Mouse (Mus musculus): ENCODE results near the gene Gna14.

Gna14 gene

DNA sequence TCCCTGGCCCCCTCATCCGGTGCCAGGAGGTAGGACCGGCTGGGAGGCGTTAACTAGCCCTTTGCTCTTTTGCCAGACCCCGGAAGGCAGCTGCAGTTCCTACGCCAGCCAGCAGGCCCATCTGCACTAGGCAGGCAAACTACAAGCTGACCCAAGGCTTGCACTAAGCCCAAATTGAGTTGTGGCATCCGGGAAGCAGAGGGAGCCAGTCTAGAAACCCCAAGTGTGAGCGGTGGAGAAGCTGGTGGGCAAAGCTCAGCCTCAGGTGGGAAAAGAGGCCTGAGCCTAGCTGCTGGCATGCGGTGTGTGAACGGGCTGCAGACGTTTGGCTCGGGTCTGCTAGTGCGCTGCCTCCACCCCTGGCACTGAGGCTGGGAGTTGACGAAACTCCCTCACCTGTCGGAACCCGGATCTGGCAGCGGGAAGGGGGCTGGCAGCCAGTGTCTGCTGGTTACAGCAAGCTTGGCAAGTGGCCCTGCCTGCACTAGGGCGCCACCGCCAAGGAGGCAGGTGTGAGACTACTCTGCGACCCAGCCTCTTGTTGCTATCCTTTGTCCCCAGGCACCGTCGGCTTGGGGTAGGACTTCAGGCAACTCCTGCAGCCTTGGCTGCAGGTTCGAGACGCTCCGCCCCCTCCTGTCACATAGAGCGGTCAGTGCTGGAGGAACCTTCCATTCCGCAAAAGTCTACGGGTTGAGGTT lies at the start of gene Gna14:
TSS of gene Gna14 (plus strand) at position 232 of the 701 bp plus-strand sequence.
- DNase-seq (ENCODE audit: low spot score in 2 of 2), result no peak

DNA sequence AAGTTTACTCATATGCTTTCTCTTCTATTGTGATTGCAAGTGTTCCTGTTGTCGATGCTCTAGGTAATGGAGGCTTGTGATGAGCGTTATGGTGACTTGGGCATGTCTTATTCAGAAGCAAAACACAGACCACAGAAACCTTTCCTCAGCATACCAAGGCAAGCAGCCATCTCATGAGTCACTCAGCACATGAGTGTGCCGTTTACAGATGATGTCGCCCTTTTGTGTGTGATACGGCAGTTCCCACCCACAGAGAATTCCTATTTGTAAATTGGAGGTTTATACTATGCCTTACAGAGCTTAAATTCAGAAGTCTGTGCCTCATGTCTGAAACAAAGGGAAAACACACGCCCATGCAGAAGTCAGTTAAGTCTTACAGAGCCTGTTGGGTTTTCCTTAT lies 49.0 kb upstream of the Gna14 start:
- peak; percentile 26 to 52 for DNase-seq (ENCODE audit: low spot score in 2 of 2)

DNA sequence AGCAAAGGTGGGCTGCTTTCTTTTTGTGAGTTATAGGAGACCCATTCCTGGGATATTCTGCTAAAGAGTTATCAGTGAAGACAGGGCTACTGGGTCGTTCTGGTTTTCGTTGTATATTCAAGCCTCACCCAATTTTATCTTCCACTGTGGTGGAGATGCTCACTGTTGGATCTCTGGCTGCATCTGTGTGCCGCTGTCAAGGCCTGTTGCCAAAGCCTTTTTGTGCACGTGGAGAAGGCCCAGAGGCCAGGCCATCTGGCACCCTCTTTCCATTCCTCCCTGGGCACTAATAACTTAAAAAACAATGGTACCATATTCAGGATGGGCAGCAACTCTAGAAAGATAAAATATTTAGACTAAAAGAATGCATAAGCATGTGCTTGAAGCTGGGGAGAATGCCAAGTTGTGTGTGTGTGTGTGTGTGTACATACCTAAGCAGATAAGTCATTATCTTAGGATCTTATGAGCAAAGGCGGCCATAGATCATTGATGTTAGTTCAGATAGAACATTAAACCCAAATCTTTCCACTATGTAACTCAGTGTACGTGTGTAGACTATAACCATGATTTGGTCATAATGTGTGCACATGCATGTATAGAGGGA lies 45.3 kb upstream of the Gna14 start:
- DNase-seq (ENCODE audit: low spot score in 2 of 2), result no peak

DNA sequence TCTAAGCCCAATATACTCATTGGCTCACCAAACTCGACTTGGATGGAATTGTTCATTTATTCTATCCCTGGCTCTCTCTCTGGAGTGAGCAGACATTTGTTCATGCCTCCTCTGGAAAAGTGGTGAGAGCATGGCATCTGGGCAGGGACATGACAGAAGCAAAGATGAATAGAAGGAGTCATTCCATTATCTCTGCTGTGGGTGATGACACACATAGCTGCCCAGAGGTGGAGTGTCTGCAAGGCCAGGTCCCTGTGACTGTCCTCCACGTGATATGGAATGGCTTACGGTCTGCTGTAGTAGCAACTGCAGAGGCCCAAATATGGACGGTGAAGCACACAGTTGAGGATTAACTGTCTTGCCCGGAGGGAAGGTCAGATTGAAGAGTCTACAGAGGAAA lies 41.2 kb upstream of the Gna14 start:
- no peak for DNase-seq (ENCODE audit: low spot score in 2 of 2)

DNA sequence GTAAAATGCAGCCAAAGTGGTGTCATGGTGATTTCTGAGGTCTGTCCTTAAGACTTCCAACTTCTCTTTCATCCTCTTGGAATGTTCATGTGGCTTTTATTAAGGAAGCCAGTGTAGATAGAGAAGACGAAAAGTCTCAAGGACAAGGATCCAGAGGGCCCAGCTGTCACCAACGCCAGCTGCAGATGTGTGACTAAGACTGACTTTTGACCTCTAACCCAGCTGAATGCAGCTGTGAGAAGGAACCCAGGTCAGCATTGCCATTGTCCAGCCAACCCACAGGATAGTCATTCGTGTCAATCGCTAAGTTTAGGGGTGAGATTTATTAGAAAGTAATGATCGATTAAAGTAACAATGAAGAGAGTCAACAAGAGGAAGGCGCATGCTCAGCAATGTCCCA lies 32.5 kb upstream of the Gna14 start:
- DNase-seq (ENCODE audit: low spot score in 2 of 2), result no peak

DNA sequence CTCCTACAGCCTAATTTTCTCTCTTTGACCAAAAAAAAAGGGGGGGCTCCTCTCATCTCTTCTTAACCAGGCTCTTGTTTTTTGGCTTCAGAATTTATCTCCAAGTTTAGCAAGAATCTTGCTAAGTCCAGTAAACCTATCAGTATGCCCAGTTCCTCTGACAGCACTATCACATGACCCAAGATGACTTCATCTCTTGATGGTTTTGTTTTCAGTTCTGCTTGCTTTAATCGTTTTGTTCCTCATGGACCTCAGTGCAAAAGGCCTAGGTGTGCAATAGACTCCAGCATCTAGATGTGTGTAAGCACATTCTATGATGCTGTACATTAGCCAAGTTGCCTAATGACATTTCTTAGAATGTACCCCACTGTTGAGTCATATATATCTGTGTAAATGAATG lies 27.8 kb upstream of the Gna14 start:
- DNase-seq (ENCODE audit: low spot score in 2 of 2), result no peak

DNA sequence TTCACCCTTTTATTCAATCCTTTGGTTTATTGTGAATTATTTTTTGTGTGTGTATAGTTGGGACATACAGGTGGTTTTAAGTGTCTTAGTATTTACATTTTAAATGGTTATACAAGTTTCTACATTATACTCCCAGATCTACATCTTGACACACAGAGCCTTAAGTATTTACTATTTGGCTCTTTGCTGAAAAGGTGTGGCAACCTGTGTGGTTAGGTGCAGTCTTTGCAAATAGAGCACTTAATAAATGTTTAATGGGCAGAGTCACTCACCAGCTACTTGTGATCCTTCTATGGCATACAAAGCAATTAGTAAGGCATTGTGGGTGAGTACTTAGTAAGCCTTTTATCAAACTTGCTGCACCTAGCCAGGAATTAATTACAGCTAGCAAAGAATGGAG lies 24.3 kb upstream of the Gna14 start:
- no peak for DNase-seq (ENCODE audit: low spot score in 2 of 2)

DNA sequence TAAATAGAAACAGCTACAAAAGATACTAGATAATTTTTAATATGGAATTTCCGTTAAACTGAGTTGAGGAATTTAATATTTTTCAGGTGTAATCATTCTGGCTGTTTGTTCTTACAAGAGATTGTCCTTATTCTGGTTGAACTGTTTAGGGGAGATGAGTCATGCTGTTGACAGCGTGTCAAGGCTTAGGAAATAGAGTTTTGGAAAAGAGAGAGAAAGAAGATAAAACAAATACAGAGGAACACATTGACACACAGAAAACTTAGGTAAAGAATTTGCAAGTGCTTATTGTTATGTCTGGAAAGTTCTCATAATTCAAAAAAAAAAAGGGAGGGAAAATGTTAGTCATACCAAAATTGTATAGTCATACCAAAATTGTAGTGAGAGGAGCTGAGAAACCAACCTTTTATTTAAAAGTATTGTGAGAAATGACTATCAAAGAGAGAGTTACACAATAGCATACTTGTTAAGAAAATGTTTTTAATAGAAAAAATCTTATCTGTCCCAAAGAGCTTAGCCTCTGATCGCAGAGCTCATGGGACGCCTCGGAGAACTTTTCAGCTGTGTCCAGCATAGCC lies 17.4 kb upstream of the Gna14 start:
- DNase-seq (ENCODE audit: low spot score in 2 of 2), result no peak

DNA sequence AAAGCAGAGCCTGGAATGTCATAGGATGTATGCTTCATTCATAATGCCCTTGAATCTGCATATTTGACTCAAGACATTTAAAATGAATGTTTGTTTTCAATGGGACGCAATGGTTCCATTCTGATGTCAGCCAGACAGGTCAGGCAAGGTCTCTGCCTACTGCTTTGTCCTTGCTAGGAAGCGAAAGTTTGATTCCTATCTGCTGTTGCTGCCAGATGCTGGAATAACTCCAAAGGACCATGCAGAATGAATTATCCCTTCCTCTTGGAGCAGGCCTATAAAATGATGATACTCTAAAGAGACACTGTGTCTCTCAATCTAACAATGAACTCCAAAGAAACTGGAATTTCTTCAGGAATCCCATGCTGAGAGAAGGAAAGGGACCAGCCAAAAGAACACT lies 10.0 kb upstream of the Gna14 start:
- DNase-seq (ENCODE audit: low spot score in 2 of 2), result no peak

DNA sequence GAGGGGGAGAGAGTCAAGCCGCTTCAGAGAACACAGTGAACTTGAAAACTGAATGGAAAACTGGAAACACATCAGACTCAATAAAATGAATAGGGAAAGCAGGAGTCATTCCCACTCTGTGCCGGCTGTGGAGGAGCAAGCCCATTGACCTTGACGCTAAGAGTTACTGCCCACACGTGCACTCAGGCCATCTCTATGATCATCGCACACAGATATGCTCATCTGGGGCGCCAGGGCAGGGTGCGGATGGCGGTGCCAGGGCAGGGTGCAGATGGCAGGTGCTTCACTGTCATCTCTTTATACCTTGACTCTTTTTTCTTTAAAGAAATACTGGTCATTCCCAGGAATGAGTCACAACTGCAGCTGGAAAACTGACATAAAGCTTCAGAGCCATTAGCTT lies 4.2 kb upstream of the Gna14 start:
- DNase-seq (ENCODE audit: low spot score in 2 of 2), result no peak

DNA sequence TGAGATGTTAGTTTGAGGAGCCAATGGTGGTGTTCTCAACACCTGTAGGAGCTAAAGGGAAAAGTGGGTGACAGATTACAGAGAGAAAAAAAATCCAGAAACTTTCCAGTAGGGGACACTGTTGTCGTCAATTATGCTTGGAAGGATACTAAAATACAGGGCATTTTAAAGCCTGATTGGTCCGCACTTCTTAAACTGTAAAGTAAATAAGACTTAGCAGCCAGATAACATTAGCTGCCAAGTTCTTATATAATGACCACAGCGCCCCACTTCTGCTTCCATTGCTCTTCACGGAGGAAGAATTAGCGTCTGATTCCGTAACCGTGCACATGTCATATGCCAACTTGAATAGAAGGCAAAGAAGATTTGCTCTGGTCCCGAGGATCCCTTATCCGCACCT lies 683 bp upstream of the Gna14 start:
- DNase-seq (ENCODE audit: low spot score in 2 of 2), result no peak

DNA sequence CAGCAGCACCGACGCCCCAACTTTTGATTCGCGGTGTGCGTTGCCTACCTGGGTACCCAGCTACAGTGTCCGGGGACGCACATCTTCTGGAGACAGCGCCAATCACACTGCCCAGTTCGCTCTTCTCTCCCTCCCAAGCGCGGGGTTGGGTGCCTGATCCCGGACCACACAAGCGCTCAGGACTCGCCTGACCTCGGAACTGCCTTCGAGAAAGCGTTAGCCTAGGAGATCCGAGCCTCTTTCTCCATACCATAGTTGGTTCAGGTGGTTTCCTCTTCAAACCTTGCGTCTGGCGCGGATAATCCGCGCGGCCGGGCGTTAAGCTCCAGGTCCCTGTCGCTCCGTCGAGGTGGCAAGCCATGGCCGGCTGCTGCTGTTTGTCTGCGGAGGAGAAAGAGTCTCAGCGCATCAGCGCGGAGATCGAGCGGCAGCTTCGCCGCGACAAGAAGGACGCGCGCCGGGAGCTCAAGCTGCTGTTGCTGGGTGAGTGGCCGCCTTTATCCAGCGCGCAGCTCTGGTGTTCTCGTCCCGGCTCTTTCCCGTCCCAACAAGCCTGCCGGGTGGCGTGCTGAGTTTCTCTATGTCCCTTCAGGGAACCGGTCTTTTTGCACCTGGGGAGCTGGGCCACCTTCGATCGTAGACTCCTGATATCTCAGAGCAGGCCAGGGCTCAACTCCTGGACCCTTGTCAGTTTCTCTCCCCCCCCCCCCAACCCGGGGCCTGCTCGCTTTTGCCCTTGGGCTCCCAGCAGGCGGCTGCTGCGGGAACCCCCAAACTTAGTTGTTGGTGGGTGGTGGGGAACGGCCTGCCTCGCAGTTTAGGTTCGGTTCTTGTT lies 990 bp downstream of the Gna14 start:
- DNase-seq (ENCODE audit: low spot score in 2 of 2), result no peak

DNA sequence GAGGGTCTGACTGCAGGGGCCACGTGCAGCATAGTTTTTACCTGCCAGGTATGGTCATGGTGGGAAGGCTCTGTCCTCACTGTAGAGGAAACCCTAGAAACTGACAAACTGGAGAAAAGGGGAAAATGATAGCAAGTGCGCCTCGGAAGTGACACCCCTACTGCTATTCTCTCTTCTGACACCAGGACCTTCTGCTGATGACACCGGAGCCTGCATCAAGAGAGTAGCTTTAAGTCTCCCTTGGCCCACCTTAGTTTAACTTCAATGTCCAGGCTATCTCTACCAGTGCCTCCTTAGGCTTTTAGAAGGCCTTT lies 1.6 kb downstream of the Gna14 start:
- no peak for DNase-seq (ENCODE audit: low spot score in 2 of 2)

DNA sequence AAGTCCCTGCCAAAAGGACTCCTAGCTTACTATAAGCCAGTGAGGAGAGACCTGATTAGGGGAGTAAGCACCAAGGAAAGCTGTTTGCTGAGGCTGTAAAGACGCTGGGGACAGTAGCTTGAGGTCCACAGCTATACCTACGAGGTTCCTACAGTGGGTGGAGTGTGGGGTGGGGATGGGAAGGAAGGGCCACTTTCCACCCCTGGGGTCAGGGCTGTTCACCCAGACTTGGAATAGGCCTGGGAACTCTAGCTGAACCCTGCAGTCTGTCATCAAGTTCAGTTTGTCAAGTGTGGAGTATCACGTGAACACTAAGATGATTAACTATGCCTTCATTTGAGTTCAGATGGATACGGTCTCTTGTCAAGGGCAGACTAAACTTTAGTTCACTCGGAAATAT lies 2.3 kb downstream of the Gna14 start:
- no peak for DNase-seq (ENCODE audit: low spot score in 2 of 2)

DNA sequence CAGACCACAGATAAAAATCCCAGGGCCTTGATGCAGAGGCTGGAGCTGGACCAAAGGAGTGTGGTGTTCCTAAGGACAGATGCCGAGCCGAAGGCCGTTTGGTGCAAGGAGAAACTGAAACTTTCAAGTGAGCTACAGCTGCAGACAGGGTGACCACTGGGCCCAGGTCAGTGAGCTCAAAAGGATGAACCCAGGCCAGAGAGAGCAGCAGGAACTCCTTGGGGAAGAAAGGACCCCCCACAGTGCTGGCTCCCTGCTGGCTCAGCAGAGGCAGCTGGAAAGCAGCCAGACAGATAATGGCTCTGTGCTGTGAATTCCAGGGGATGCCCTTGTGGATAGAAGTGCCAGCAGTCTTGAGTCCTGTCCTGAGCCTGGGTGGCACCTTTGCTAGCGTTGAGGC lies 3.7 kb downstream of the Gna14 start:
- DNase-seq (ENCODE audit: low spot score in 2 of 2), result no peak

DNA sequence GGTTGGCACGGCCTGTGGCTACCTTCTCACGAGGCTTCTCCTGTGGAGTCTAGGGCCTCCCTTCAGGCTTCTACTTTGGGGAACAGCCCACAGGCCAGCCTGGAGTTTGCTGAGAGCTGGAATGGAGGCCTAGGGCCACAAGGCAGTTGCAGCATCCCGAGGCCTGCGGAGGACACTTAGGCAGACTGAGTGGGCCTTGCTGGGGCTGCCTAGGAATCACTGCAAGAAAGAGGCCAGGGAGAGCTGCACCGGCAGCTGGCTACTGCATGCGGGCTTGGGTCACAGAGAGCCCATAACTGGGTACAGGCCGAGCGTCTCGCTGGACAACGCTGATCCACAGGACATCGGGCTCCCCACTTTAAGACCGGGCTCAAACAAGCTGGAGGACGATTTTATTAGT lies 4.3 kb downstream of the Gna14 start:
- no peak for DNase-seq (ENCODE audit: low spot score in 2 of 2)

DNA sequence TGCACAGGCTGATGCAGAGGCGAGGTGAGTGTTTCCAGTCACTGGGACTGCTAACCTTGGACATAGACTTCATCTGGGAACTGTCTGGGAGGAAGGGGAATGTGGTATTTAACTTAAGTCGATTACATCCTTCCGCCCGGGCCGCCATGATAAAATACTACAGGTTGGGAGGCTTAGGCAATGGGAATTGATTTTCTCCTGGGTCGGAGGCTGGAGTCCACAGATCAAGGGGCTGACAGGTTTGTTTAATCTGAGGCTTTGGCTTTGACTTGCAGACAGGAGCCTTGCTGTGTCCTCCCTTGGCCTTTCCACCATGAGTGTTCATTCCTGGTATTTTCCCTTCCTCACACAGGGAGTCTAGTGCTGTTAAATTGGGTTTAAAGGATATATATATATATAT lies 5.8 kb downstream of the Gna14 start:
- DNase-seq (ENCODE audit: low spot score in 2 of 2), result no peak

DNA sequence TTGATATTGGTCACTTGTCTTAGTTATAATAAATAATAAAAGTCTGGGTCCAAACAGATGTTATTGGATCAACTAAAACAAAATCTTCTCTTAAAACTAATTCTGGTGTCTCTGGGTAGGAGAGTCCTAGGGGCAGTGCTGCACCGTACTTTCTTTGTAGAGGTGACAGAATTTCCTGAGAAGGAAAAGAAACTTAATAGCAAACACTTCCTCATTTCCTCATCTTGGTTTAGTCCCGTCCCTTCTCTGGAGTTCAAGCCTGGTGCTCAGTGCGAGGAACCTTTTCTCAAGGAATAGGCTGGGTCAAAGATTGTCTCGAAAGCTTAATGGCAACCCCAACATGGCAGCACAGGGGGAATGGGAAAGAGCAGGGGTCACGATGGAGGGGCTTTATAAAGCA lies 7.8 kb downstream of the Gna14 start:
- DNase-seq (ENCODE audit: low spot score in 2 of 2), result no peak

DNA sequence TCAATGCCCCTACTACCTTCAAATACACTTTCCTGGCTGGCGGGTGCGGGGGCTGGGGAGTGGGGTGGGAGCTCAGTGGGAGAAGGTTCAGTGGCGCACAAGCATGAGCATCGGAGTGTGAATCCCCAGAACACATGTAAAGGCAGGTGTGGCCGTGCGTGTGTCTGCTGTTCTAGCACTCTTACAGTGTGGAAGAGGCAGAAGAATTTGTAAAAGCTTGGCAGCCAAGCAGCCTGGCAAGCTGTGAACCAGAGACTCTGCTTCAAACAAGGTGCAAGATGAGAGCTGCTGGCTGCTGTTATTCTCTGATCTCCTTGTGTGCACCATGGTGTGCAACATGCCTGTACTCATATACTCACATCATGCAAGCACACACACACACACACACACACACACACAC lies 11.1 kb downstream of the Gna14 start:
- DNase-seq (ENCODE audit: low spot score in 2 of 2), result no peak

DNA sequence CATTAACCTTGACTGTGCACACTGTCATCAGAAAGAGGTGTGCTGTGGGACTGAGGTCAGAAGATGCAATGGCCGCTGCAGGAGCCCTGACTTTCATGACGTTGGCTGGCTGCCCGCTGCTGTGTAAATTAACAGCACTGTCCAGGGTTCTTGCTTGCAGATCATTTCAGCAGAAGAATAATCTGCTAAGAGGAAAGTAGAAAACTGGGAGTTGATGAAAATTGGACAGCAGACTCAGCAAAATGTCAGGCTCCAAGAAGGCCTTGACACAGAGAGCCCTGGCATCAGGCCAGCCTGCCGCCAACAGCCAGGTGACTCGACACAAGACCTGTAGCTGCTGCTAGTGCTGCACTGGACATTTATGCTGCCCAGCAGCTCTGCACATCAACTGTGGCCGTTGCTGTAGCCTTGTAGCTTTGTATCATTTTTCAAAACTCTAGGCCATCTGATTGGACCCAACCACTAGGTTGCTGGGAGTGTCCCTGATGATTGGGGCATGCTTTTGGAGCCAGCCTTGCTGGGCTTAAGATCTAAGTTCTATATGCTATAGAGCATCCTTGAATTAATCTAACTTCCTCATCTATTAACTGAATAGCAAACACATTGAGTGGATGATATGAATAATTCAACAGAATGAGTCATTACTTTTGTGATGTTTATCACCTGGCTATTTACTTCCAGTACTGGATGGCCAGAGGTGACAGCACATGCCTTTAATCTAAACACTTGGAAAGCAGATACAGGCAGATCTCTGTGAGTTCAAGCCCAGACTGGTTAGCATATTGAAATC lies 12.5 kb downstream of the Gna14 start:
- DNase-seq (ENCODE audit: low spot score in 2 of 2), result no peak

DNA sequence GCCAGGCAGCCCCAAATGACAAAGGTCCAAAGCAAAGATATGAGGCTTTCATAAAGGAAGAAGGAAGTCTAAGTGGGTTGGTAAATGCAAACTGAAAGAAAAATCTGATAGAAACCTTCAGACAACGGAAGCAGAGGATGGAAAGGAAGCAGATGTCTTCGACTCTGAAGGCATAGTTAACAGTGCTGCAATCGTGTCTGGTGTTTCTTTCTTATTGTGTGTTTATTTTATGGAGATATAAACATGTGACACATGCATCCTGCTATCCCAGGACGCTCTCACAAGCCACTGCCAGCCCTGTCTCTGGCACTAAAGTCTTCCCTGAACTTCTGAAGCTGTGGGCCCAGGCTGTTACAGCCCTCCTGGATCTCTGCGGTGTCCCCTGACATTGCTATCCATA lies 13.2 kb downstream of the Gna14 start:
- no peak for DNase-seq (ENCODE audit: low spot score in 2 of 2)

DNA sequence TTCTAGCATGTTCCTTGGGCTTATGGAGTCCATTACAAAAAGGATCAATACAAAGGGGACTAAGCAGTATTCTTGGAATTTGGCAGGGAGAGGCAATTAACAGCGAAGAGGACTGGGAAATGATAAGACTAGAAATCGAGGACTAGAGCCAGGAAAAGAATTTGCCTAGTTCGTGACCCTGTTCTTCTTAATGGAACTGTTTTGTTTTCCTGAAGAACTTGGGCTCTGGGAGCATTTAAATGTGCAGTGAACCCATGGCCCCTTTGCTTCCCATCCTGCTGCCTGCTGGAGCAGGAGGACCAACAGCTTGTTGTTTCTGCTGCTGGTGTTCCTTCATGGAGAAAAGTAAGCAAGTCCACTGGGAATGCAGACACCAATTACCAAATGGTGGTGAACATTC lies 15.3 kb downstream of the Gna14 start:
- no peak for DNase-seq (ENCODE audit: low spot score in 2 of 2)
